Mouse (Mus musculus) heart, adult 2 months (tissue): Measurements from ENCODE around the gene Gpatch1.

Experiments
- CTCF ChIP-seq: fragments of 200-600 bp; IDR thresholded peaks from 2 replicates; pipeline ENCODE4 v1.8.1; 2022; ENCODE audit warnings: antibody characterized with exemption, mild to moderate bottlenecking, moderate library complexity
- EP300 ChIP-seq: fragments of 200-500 bp; IDR thresholded peaks from 2 replicates; pipeline ENCODE4 v1.6.1; 2011; ENCODE audit warnings: low read depth, low read length, control low read depth; ENCODE audit not compliant: insufficient read depth
- POLR2A ChIP-seq: fragments of 200-500 bp; IDR thresholded peaks from 2 replicates; pipeline ENCODE4 v1.6.1; 2011; ENCODE audit warnings: mild to moderate bottlenecking, low read depth, low read length, control low read depth; ENCODE audit not compliant: insufficient read depth

DNA sequence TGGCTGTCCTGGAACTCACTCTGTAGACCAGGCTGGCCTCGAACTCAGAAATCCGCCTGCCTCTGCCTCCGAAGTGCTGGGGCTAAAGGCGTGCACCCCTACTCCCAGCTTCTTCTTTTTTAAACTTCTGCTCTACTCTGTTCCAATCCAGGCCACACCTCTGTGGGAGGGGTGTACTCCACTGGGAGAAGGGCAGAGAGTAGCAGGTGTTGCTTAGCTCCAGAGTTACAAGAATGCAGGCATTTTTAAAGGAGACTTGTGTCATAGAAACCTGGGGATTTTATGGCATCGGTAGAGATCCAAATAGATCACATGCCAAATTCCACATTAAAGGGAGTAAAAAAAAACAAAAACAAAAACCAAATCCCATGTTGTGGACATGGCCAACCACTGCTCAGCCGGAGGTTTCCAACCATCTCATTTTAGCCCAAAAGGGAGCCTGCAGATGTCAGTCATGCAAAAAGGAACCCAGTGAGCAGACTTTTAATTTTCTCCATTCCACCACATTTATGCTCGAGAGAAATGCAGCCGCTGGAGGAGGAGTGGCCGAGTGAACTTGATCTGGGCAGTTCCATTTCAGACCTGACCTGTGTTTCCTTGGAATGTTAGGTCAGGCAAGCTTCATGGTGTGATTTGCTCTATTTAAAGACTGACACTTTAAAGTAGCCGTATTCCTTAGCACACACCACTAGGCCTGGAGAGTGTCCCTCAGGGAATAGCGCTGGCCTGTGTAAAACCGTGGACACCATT lies 47.1 kb upstream of the Gpatch1 start:
- no peak for TF ChIP-seq CTCF
- TF ChIP-seq POLR2A, result no peak
- TF ChIP-seq EP300, result no peak
